Mouse (Mus musculus) large intestine, adult 2 months (tissue): Measurements from ENCODE around the gene Cdh13. TPM values are rescaled to one million over a fixed set of nuclear protein-coding genes. Genes with fewer than 3 reads are reported as not detected.
"Not testable (repeated sequence)": the region's sequence is repeated elsewhere in the genome, so short reads cannot be mapped to it uniquely, and the experiment has no call there.

Experiments used
- DNase-seq: peaks from one replicate; pipeline ENCODE4 v3.0.0-alpha.2; 2012; ENCODE audit warnings: low read depth, low spot score
- WGBS: fragments of 180-500 bp; shearing (Covaris S2); methylation state at CpG from one replicate; pipeline ENCODE4 v1.1.7; 2018; 5-methylcytosine and 5-hydroxymethylcytosine counted together
- polyA plus RNA-seq: library from polyadenylated mRNA; depleted of rRNA; stranded (reverse); fragments of >200 nt; gene quantifications from 2 replicates; pipeline ENCODE4 v1.2.3, GENCODE M21; 2012

Gene Cdh13
- polyA plus RNA-seq, 1 experiment, result 3.6 TPM

DNA sequence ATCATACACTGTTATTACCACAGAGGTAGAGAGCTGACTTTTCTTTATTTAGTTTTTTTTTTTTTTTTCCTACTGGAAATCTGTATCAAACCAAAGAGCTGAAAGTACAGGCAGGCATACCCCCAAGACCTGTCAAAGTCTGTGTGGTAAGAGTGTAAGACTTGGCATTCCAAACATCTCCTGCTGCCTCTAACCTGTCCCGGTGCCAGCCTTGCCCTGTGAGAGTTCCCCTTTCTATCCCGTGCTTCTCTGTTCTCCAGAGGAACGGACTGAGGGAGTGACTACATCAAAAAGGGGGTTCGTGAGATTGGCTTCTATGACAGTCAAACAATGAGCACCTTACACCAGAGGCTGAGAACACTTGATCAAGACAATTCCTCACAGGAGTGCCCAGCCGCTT, 458.2 kb downstream of the Cdh13 start:
- DNase-seq, result no peak
- 87% methylated on average over 5 of the region's 5 CpGs for WGBS

DNA sequence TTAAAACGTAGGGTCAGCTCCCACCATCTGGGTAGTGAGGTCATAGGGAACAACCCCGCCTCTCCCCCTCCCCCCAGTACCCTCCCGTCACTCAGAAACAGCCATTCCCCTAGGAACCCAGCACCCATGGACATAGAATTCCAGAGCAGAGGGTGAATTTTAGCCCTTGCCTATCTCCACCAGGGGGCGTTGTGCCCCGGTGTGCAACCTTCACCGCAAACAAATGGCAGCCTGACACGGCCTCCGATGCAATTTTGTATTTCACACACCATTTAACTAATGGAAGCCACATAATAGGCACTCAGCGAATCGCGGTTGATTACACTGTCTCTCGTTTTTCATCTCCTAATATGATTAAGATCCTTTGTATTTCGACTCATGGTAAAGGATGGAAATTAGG, 461.5 kb downstream of the Cdh13 start:
- no peak for DNase-seq
- 85% methylated on average over 13 of the region's 13 CpGs for WGBS

DNA sequence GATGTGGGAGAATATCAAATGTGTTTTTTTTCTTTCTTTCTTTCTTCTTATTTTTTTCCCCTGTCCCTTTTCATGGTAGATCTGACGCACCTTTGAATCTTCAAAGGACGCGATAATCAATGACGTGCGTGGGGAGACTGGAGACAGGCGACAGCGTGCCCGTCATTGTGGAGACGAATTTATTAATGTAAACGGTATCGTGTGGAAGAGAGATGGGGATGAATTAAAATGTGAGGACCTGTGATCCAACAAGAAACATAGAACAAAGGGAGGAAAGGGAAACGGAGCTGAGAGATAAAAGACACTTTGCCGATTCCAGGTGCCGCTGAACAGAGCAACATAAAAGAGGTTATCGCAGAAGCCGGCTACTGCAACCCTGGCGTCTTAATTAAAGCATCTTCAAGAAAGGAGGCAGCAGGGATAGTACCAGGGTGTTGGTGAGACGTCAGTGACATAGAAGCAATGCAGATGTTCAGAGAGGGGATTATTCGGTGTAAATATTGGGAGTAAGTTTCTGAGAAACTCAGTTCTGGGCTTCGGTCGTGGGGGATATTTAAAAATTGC, 464.6 kb downstream of the Cdh13 start:
- WGBS, result 92% methylated on average over 21 of the region's 21 CpGs

DNA sequence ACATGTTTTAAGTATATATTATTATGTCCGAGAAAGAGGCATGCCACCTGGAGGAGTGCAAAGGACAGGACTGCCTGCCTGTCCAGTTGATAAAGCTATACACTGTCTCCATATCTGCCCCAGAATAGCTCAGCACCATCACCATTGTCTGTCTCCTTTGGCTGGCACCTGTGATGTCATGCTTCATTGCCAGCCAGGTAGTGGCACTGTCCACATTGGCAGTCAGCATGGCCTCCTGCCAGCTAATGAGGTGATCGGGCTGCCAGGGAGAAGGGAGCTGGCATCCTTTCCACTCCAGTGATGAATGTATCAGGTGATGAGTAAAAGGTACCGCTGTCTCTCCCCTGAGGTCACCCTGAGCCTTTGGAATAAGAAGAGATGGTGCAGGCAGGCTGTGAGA, 465.7 kb downstream of the Cdh13 start:
- 91% methylated on average over 3 of the region's 3 CpGs for WGBS
- DNase-seq, result no peak

More for the DNA sequence above, 464.6 kb downstream of the Cdh13 start:
- no peak for DNase-seq

DNA sequence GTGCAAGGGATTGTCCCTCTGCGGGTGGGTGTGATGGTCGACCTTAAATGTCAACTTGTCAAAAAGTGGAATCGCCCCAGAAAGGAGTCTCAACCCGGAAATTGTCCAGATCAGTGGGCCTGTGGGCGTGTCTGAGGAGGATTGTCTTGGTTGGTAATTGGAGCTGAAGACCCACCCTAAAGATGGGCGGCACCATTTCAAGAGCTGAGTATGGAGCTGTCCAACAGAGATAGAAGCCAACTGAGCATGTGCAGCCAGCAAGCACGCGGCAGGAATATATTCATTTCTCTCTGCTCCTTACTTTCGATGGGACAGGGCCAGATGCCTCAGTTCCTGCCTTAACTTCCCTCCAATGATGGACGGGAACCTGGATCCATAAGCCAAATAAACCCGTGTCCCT, 466.3 kb downstream of the Cdh13 start:
- no peak for DNase-seq
- WGBS, result 88% methylated on average over 11 of the region's 11 CpGs

DNA sequence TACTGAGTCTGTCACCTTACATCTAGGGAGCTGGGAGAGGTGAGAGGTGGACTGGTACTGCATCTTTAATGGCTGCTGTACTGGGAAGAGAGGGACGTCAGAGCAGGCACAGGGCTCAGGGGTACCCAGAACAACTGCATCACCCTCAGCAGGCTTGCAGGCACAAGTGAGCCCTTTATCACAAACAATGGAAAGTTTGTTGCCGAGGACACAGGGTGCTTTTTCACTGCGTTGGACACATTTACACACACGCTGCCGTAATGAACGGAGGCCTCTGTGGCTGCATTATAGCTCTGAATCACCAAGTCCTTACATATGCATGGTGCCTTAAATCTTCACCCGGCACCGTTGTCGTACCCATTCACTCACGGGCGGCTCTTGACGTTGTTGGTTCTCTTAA, 470.2 kb downstream of the Cdh13 start:
- 86% methylated on average over 12 of the region's 12 CpGs for WGBS
- DNase-seq, result no peak

DNA sequence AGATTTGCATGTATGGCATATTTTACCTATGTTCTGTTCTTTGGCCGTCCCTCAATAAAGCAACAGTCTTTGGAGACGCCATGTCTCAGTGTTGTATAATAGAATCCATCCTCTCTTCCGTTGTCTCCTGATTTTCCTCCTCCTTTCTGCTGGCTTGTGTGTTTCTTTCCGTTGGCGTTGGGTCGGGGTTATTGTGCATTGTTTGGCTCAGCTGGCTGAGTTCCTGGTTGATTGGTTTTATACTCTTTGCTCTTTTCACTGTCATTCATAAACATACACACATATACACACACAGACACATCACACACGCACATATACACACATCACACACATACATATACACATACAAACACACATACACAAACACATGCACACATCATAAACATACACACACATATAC, 470.6 kb downstream of the Cdh13 start:
- no peak for DNase-seq

DNA sequence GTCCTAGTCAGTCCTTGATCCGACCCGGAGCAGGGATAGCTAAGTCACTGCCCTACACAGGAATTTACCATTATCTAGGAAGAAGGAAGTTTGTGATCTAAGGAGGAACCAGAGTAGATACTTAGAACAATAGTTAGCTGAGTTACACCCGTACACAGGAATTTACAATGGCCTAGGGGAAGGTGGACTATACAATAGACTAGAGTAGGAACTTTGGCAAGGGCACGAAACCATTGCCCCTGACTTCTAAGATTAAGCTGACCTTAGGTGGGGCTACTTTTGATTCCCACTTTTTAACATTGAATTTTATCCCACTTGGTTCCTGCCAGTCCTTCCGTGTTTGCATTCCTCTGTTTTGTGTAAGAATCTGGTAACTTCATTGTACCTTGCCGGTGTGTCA, 494.0 kb downstream of the Cdh13 start:
- 85% methylated on average over 6 of the region's 6 CpGs for WGBS

More for the DNA sequence above, 470.6 kb downstream of the Cdh13 start:
- WGBS, result 81% methylated on average over 7 of the region's 7 CpGs

DNA sequence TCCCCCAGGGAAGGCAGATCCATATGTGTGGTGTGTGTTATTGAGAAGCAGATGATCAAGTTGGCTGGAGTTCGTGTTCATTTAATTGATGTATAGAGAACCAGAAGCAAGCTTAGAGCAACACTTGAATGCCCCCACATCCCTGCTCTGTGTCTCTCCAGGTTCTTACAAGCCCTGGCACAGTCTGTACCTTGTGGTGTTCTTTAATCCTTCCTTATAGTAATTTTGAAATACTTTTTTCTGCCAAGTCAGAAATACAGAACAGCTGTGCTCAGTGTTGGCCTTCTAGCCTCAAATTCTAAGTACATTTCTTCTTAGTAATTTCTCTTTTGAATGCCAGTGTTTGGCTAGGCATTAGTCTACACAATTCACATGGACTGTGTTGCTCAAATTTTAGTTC, 494.8 kb downstream of the Cdh13 start:
- no peak for DNase-seq
- WGBS, result 75% methylated on average over 1 of the region's 1 CpGs

More for the DNA sequence above, 494.0 kb downstream of the Cdh13 start:
- DNase-seq, result not testable (repeated sequence)

DNA sequence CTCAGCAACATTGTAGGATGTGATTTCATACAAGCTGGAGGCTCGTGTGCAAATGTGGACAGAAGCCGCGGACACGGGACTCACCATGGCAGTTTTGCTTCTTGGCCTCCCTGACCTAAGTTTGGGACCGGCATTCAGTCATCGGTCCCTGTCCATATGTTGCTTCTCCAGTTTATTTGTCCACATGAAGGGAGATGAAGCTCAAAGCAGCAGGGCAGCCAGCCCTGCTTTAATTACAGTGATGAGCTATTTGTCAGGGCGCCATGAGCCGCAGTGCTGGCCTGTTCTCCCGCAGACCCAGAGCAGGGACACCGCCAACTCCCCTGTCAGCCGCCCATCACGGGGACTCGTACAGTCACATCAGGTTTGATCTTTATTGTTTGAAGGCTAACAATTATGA, 502.1 kb downstream of the Cdh13 start:
- whole genome bisulfite sequencing, result 83% methylated on average over 13 of the region's 13 CpGs
- DNase-seq, result no peak

DNA sequence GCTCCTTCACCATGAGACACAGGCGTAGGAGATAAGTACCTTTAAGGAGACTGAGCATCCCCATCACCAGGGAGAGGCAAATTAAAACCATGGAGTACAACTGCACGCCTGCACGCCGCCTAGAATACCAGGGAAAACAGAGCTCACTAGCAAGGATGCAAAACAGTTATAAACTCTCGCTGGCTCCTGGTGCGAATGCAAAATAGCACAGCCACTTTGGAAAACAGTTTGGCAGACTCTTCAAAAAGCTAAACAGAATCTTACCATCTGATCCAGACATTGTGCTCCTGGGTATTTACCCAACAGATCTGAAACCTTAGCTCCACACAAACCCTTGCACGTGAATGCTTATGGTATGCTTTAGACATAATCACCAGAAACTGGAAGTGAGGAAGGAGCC, 506.1 kb downstream of the Cdh13 start:
- 84% methylated on average over 7 of the region's 7 CpGs for WGBS
- no peak for DNase-seq

DNA sequence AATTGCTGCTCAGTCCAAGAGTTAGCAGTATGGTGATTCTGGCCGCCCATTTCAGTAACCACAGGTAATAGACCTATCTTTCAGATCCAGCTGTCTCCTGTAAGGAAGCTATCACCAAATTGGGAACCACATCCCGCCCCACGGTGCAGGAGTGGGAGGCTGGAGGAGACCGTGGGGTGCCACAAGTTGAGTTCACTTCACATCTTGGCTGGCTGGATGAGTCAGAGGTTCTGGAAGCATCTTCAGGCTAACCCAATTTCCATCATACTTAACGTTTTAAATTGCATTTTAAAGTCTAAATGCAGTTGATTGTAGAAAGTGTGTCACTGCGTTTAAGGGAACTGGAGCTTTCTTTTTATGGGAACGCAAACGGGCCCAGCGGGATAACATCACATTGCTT, 511.4 kb downstream of the Cdh13 start:
- 81% methylated on average over 9 of the region's 9 CpGs for WGBS
- no peak for DNase-seq

DNA sequence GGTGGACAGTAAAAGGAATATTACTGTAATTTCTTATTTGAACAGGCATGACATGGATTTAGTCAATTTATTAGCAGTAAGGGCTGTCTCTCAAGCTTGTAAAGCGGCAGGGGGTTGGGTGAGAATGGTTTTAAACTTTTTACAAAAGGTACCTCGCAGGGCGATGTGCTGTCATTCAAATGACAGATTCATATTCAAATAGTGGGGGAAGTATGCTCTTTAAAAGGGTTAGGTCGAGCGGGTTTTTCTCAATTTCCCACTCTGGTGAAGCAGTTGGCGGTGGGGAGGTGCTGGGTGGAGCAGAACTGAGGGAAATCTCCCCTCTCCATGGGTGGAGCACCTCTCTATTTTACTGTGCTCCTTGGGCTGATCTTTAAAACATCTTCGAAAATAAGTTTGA, 513.0 kb downstream of the Cdh13 start:
- DNase-seq, result no peak
- WGBS, result 68% methylated on average over 7 of the region's 7 CpGs

DNA sequence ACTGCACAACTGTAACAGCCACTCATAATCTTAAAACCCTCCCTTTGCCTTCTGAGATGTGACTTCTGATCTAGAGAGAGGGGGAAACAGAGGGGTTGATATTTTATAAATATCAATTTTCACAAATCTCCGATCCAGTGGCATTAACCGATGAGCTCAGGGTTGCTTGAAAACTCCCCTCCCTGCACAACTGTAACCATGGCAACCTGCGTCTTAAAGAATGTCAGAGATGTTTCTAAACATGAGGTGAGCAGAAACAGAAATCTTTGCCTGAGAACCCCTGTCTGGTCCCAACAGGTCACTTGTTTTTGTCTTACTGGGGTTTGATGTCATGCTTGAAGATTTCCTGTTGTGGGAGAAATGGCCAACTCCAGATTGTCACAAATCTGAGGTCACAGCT, 513.6 kb downstream of the Cdh13 start:
- no peak for DNase-seq
- WGBS, result 80% methylated on average over 3 of the region's 3 CpGs

DNA sequence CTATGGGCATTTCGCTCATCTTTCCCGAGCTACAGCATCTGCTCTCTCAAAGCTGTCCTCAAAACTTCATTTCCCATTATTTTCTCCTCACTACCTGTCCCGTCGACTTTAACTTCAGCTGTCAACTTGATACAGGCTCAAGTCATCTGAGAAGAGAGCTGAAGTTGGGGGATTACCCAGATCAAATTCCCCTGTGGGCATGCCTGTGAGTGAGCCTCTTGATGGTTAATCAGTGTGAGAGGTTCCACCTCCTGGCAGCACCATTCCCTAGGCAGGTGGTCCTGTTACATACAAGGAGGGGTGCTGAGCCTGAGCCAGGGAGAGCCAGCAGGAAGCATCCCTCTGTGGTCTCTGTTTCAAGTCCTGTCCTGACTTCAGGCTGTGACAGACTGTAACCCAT, 519.6 kb downstream of the Cdh13 start:
- WGBS, result 82% methylated on average over 4 of the region's 4 CpGs
- DNase-seq, result no peak

DNA sequence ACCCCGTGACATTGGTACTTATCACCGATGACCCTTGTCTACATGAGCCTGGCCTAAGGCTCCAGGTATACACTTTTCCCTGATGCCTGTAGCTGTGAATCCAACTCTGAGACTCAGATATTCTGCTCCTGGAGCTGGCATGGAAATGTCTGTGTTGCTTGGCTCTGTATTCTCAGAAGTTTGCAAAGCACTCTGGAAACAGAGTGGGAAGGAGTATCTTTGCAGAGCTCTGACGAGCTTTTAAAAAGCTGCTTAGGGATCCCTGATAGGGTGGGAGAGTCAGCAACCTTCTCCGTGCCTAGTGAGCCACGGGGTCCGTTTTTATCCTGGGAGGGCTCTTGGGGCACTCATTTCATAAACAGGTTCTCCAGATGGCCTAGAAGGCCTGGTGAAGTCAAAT, 526.1 kb downstream of the Cdh13 start:
- DNase-seq, result no peak
- WGBS, result 63% methylated on average over 6 of the region's 6 CpGs

DNA sequence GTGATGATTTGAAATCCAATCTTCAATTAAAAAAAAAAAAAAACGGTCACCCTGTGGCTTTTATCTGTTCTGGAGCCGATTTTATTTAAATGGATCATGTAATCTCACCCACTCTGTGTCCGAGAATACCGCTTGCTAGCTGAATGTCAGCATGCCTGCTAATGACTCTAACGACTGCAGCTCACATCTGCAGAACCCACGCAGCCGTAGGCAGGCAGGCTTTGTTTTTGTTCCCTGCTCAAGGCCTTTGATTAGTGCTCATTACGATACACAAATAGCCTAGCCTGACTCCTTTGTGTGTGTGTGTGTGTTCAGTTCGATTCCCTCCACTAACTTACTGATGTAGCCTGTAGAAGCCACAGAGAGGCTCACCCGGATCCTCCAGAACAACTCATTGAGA, 531.5 kb downstream of the Cdh13 start:
- DNase-seq, result no peak

DNA sequence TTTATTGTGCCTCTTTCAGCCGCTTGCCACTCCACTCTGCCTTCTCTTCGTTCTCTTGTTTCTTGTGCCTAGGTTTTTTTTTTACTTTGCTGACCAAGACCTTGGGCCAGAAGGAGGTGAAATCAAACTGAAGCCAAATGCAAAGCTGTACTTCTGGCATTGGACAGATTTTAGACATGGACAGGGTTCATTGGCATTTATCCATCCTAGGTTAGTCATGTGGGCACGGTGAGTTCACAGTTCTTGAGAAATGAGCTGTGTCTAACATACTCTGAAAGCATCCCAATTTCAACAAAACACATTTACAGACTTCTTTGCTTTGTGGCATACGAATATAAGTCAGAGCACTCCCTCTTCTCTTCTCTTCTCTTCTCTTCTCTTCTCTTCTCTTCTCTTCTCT, 543.2 kb downstream of the Cdh13 start:
- 63% methylated on average over 4 of the region's 4 CpGs for WGBS
- DNase-seq, result no peak

More for the DNA sequence above, 531.5 kb downstream of the Cdh13 start:
- 66% methylated on average over 10 of the region's 10 CpGs for whole genome bisulfite sequencing

DNA sequence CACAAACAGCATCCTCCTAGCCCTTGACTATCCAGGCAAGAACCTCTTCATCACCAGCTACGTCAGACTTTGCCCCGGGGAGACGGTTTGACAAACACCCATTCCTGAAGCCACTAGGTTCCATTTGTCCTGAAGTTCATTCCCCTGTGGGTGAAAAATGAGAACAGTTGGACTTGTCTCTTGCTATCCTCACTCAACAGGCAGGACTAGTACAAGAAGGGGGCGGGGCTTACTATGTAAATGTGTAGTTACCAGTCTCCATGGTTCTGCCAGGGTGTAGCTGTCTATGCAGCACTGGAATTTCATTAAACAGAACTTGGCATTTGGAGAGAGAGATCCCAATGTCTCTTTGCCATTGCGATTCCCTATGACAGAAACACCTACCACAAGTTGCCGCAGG, 544.2 kb downstream of the Cdh13 start:
- WGBS, result 86% methylated on average over 6 of the region's 6 CpGs
- DNase-seq, result no peak

DNA sequence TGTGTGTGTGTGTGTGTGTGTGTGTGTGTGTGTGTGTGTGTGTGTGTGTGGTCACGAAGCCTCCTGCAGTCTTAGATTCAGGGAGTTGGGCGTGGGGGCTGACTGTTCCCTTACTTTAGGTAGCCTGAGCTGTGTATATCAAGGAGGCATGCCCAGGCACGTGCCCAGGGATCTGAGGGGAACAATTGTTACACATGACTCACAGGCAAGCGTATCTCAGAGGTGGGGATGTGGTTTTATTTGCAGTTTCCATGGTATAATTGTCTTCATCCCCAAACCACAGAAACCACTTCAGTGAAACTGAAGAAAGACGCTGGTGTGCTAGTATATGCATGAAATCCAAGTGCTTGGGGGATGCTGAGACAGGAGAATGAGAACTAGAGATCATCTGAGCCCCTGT, 546.8 kb downstream of the Cdh13 start:
- WGBS, result 49% methylated on average over 5 of the region's 5 CpGs
- no peak for DNase-seq

DNA sequence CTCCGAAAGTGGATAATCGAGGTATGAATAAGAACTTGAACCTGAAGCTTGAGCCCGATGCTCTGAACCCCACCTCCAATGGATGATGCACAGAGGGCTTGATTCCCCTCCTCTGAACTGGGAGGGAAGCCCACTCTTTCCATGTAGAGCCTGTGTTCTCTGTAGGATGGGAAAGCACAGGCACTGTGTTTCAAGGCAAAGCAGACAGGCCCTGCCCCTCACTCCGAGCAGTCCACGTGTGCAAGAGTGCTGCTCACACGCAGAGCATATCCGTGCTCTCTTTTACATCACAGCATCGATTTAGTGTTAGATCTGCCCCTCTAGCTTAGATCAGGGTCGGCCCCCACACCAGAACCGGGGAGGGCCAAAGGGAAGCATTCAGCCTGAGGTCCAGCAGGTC, 547.5 kb downstream of the Cdh13 start:
- WGBS, result 83% methylated on average over 10 of the region's 10 CpGs
- DNase-seq, result no peak

DNA sequence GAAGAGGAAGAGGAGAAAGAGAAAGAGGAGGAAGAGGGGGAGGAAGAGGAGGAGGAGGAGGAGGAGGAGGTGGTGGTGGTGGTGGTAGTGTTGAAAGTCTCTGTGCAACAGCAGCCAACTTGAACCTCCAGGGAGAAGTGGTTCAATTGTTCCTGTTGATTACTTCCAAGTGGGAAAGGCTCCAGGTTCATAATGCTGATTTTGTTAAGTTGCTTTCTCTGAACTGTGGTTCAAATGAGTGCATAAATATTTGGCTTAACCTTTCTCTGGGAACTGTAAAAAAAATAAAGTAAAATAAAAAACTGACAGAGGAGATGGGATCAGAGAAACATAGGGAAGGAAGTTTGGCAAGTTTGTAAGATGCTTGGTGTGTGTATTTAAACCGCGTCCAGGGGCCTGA, 555.3 kb downstream of the Cdh13 start:
- 69% methylated on average over 2 of the region's 2 CpGs for WGBS
- DNase-seq, result no peak
